Mouse (Mus musculus) kidney, postnatal 14 days (tissue): ENCODE measurements around the gene Cisd3.
"Not testable (repeated sequence)": the region's sequence is repeated elsewhere in the genome, so short reads cannot be mapped to it uniquely, and the experiment has no call there.

Experiments
- DNase-seq: peaks from one replicate; pipeline ENCODE4 v3.0.0; 2022; ENCODE audit warnings: mixed read lengths

The Cisd3 gene

GRCm38 (mm10) chr11:97689861-97690260, 4.2 kb downstream of the Cisd3 start:
- DNase-seq = peak; percentile 52

GRCm38 (mm10) chr11:97694435-97694834, 8.8 kb downstream of the Cisd3 start:
- DNase-seq = no peak

- DNase-seq = peak; percentile 71
Measured at GRCm38 (mm10) chr11:97694921-97695711, 9.5 kb downstream of the Cisd3 start.

GRCm38 (mm10) chr11:97695712-97696401, 10.2 kb downstream of the Cisd3 start:
- no peak for DNase-seq

GRCm38 (mm10) chr11:97696669-97697068, 11.0 kb downstream of the Cisd3 start:
- no peak for DNase-seq

- DNase-seq = no peak
Measured at GRCm38 (mm10) chr11:97697199-97697890, 11.7 kb downstream of the Cisd3 start.

- DNase-seq = no peak
Measured at GRCm38 (mm10) chr11:97697891-97698529, 12.4 kb downstream of the Cisd3 start.

GRCm38 (mm10) chr11:97698741-97699611, 13.3 kb downstream of the Cisd3 start:
- DNase-seq = peak; percentile 88

- DNase-seq = peak; percentile 95
Measured at GRCm38 (mm10) chr11:97699626-97700002, 14.0 kb downstream of the Cisd3 start.

- DNase-seq = peak; percentile 90
Measured at GRCm38 (mm10) chr11:97700003-97700745, 14.5 kb downstream of the Cisd3 start, which contains the start of gene Pcgf2. TSS of gene Pcgf2 (minus strand) at chr11:97700497.

GRCm38 (mm10) chr11:97700746-97701580, 15.3 kb downstream of the Cisd3 start:
- peak; percentile 57 for DNase-seq

- DNase-seq = no peak
Measured at GRCm38 (mm10) chr11:97701581-97702392, 16.2 kb downstream of the Cisd3 start.

GRCm38 (mm10) chr11:97702393-97702745, 16.7 kb downstream of the Cisd3 start:
- DNase-seq = peak; percentile 91

- peak; percentile 100 for DNase-seq
Measured at GRCm38 (mm10) chr11:97703039-97703826, 17.6 kb downstream of the Cisd3 start, which contains the start of gene Psmb3. TSS of gene Psmb3 (plus strand) at chr11:97703399.

- DNase-seq = not testable (repeated sequence)
Measured at GRCm38 (mm10) chr11:97710067-97710466, 24.4 kb downstream of the Cisd3 start.

GRCm38 (mm10) chr11:97711200-97711900, 25.7 kb downstream of the Cisd3 start:
- DNase-seq = no peak

- no peak for DNase-seq
Measured at GRCm38 (mm10) chr11:97712286-97712685, 26.7 kb downstream of the Cisd3 start.

GRCm38 (mm10) chr11:97713896-97714295, 28.3 kb downstream of the Cisd3 start:
- DNase-seq = no peak
